Mouse (Mus musculus): Measurements from ENCODE around the gene Fxyd6.

DNA sequence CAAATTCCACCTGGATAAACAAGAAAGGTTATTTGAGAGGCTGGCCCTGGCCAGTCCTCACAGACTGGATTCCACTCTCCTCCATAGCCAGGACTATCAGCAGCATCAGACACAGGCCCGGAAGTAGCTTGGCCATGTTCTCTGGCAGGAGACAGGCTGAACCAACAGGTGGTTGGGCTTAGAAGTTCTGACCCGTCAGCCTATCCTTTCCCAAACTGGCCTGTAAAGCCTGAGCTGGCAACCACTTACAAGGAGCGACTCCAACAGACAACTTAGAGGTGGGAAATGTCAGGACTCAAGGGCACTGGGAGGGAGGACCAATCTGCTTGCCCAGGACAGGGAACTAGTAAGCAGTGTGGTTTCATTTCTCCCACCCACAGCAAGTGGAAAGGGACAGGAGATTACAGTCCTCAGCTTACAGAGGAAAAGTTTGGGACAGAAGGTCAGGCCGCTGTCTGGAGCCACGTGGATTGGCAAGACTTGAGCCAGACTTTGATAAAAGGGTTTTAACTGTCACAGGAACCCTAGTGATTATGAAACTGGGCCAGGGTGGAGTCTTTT lies 1.6 kb upstream of the Fxyd6 start:
- TF ChIP-seq USF2 (conservative IDR thresholded peaks at IDR 0.05; ENCODE audit: low read depth, low read length), result no peak
- TF ChIP-seq EP300 (IDR thresholded peaks at IDR 0.05; ENCODE audit: low read length), result no peak
- TF ChIP-seq CTCF (conservative IDR thresholded peaks at IDR 0.05 in 1 of 2, IDR thresholded peaks at IDR 0.05 in 1 of 2; ENCODE audit: low read depth in 2 of 2, low read length in 2 of 2), result no peak
- TF ChIP-seq GABPA (IDR thresholded peaks at IDR 0.05; ENCODE audit: insufficient replicate concordance, low read depth, low read length), result no peak
- no peak for TF ChIP-seq SIN3A (IDR thresholded peaks at IDR 0.05; ENCODE audit: low read length)
- TF ChIP-seq NRF1 (IDR thresholded peaks at IDR 0.05; ENCODE audit: low read depth, low read length), result no peak
- no peak for TF ChIP-seq POLR2A (IDR thresholded peaks at IDR 0.05; ENCODE audit: low read depth, low read length)
- TF ChIP-seq CHD2 (IDR thresholded peaks at IDR 0.05; ENCODE audit: low read length), result no peak
- no peak for TF ChIP-seq ETS1 (conservative IDR thresholded peaks at IDR 0.05; ENCODE audit: low read depth, low read length)
- TF ChIP-seq POLR2AphosphoS2 (IDR thresholded peaks at IDR 0.05; ENCODE audit: low read depth, low read length), result no peak
- TF ChIP-seq PAX5 (IDR thresholded peaks at IDR 0.05; ENCODE audit: low read length), result no peak
- TF ChIP-seq MEF2A (IDR thresholded peaks at IDR 0.05; ENCODE audit: borderline replicate concordance, low read depth, low read length), result no peak

Data from CH12.LX (cell line).